Comparison of ENCODE assay signal across 17 mouse cellular contexts in genomic region chr14:16478606-16479323, GRCm38 (mm10).
DNase-seq lines count a peak whose midpoint lies in the region; ATAC-seq and TF ChIP-seq lines count a peak whose summit lies in the region.
"Had no signal": no experiment of that assay in that cellular context is flagged by ENCODE, and none has a peak within 500 bp of the region (broad histone marks: within the 10 kb centered on the region; RNA-seq: fewer than 3 reads in every experiment).

No protein-coding gene starts in this region.

- 0 out of 2 replicates have a peak overlapping the region, but pooled peaks have one; percentile 7 for H3K27ac ChIP-seq in heart, adult 2 months
- H3K27ac ChIP-seq in stomach, embryonic 14.5 days (ENCODE audit: low read length), result peak overlapping the region; percentile 15; the same call in 1 of the 2 replicates
- H3K27ac ChIP-seq in stomach, postnatal 0 days (replicated peaks), result no peak overlapping the region
- H3K27ac ChIP-seq: limb, embryonic 10.5 days; liver, embryonic 14.5 days had no signal

- H3K4me1 ChIP-seq in heart, adult 2 months (ENCODE audit: control insufficient read depth, insufficient read depth, low read length), result peaks cover 12% of the 10 kb centered on the region
- H3K4me1 ChIP-seq in stomach, embryonic 14.5 days (ENCODE audit: control insufficient read depth, insufficient read depth, low read length), result no peaks in the 10 kb centered on the region
- H3K4me1 ChIP-seq in stomach, postnatal 0 days (replicated peaks; ENCODE audit: control insufficient read depth, insufficient read depth), result no peaks in the 10 kb centered on the region
- H3K4me1 ChIP-seq: limb, embryonic 10.5 days had no signal

- no peaks in the 10 kb centered on the region for H3K27me3 ChIP-seq in heart, adult 2 months (ENCODE audit: control insufficient read depth, insufficient read depth, low read length)
- H3K27me3 ChIP-seq in stomach, embryonic 14.5 days (ENCODE audit: control insufficient read depth, insufficient read depth, low read length), result no peaks in the 10 kb centered on the region
- H3K27me3 ChIP-seq in stomach, postnatal 0 days (ENCODE audit: control insufficient read depth, insufficient read depth, low read length), result no peaks in the 10 kb centered on the region

- H3K9ac ChIP-seq in heart, adult 2 months (ENCODE audit: low read depth, low read length), result no peak overlapping the region
- no peak overlapping the region for H3K9ac ChIP-seq in stomach, embryonic 14.5 days (replicated peaks; ENCODE audit: low read depth, low read length)
- no peak overlapping the region for H3K9ac ChIP-seq in stomach, postnatal 0 days (ENCODE audit: low read length)
- H3K9ac ChIP-seq: liver, embryonic 14.5 days had no signal

- H3K79me2 ChIP-seq in heart, adult 2 months (replicated peaks; ENCODE audit: control insufficient read depth, insufficient read depth, low read length), result no peaks in the 10 kb centered on the region

- peaks cover 6% of the 10 kb centered on the region for H3K36me3 ChIP-seq in heart, adult 2 months (ENCODE audit: control insufficient read depth, insufficient read depth, low read length)
- H3K36me3 ChIP-seq in stomach, embryonic 14.5 days (ENCODE audit: control insufficient read depth, insufficient read depth, low read length), result no peaks in the 10 kb centered on the region
- H3K36me3 ChIP-seq in stomach, postnatal 0 days (ENCODE audit: control insufficient read depth, insufficient read depth, low read length), result no peaks in the 10 kb centered on the region
- H3K36me3 ChIP-seq: limb, embryonic 10.5 days had no signal

- no peak overlapping the region for H3K4me3 ChIP-seq in heart, adult 2 months
- no peak overlapping the region for H3K4me3 ChIP-seq in stomach, embryonic 14.5 days (ENCODE audit: low read depth, low read length)
- H3K4me3 ChIP-seq in stomach, postnatal 0 days (ENCODE audit: low read depth, low read length), result no peak overlapping the region
- H3K4me3 ChIP-seq: limb, embryonic 10.5 days; myocyte had no signal

- no peak overlapping the region for H3K4me2 ChIP-seq in stomach, embryonic 14.5 days (replicated peaks; ENCODE audit: low read depth, low read length)
- no peak overlapping the region for H3K4me2 ChIP-seq in stomach, postnatal 0 days (replicated peaks; ENCODE audit: low read depth)

- DNase-seq in heart, adult 2 months, result no peak
- DNase-seq in heart, adult 9 months (ENCODE audit: low spot score in 2 of 2), result no peak
- no peak for DNase-seq in stomach, postnatal 0 days (ENCODE audit: low spot score)
- DNase-seq in left cerebral cortex, adult 8-10 months (ENCODE audit: low spot score in 2 of 2), result no peak
- no peak for DNase-seq in urinary bladder, postnatal 36 days (ENCODE audit: low spot score in 2 of 2)
- DNase-seq: adrenal gland, postnatal 10 days; cerebellum, adult 11 months; cerebellum, postnatal 14 days; embryo, embryonic 11 days; midbrain, embryonic 14.5 days; spleen, adult 18-20 months; thymus, adult 2 months had no signal

- intact Hi-C loops in heart, adult 2 months (cut with DNase I), result no loop called here

- TF ChIP-seq POLR2A in heart, adult 2 months (IDR thresholded peaks at IDR 0.05; ENCODE audit: insufficient read depth, low read depth, low read length), result no peak

- TF ChIP-seq CTCF in heart, adult 2 months (IDR thresholded peaks at IDR 0.05), result no peak
- no peak for TF ChIP-seq CTCF in stomach, postnatal 0 days (IDR thresholded peaks at IDR 0.05; ENCODE audit: low read depth)

- ATAC-seq in stomach, embryonic 14.5 days (ENCODE audit: insufficient number of reproducible peaks, insufficient read depth, low FRiP score, low read depth), result no peak
- no peak for ATAC-seq in stomach, postnatal 0 days (ENCODE audit: low FRiP score, low TSS enrichment)
- peak; percentile 83 to 89 for ATAC-seq in hematopoietic stem cell, adult 5-6 weeks (replicated peaks in 1 of 2; ENCODE audit: insufficient read depth in 1 of 2, low FRiP score in 2 of 2, low TSS enrichment in 1 of 2, low read depth in 1 of 2, poor library complexity in 2 of 2, severe bottlenecking in 2 of 2)

- no peak for TF ChIP-seq EP300 in heart, adult 2 months (IDR thresholded peaks at IDR 0.05; ENCODE audit: insufficient read depth, low read depth, low read length)
- no peak for TF ChIP-seq EP300 in stomach, postnatal 0 days (optimal IDR thresholded peaks at IDR 0.05)

- no peaks in the 10 kb centered on the region for H3K9me3 ChIP-seq in stomach, embryonic 14.5 days (ENCODE audit: control insufficient read depth, low read depth, low read length)
- no peaks in the 10 kb centered on the region for H3K9me3 ChIP-seq in stomach, postnatal 0 days (ENCODE audit: control insufficient read depth, low read length)
- H3K9me3 ChIP-seq: limb, embryonic 10.5 days had no signal

- WGBS in heart, adult 2 months, result 69% methylated on average over 1 of the region's 1 CpGs
- WGBS in stomach, embryonic 14.5 days, result 91% methylated on average over 1 of the region's 1 CpGs
- 93% methylated on average over 1 of the region's 1 CpGs for WGBS in stomach, postnatal 0 days

Comparison
In these comparisons a context has a peak if more than half of its experiments do, and no peak if none do; other contexts are left out.
1. ATAC-seq: peak in hematopoietic stem cell, adult 5-6 weeks (2 of 2); none in stomach, embryonic 14.5 days (single experiment) and stomach, postnatal 0 days (single experiment).